Mouse (Mus musculus) kidney, postnatal 0 days (tissue): ENCODE results near the gene Dram1. TPM values are rescaled to one million over a fixed set of nuclear protein-coding genes. Genes with fewer than 3 reads are reported as not detected.

Source experiments
- ATAC-seq: fragments of 200-750 bp; cut with Nextera tagmentation; replicated peaks from 2 replicates; pipeline ENCODE4 v1.8.0; 2017; ENCODE audit warnings: low read depth, moderate number of reproducible peaks, moderate TSS enrichment, moderate library complexity; ENCODE audit not compliant: low FRiP score
- DNase-seq: peaks from one replicate; pipeline ENCODE4 v3.0.0-alpha.2; 2016; ENCODE audit warnings: low spot score
- H3K27ac ChIP-seq: fragments of 300-500 bp; sonication (generic); 2 replicates; pipeline ENCODE4 v1.5.1; 2014; ENCODE audit warnings: mild to moderate bottlenecking
- H3K27me3 ChIP-seq: fragments of 300-500 bp; sonication (generic); 2 replicates; pipeline ENCODE4 v1.6.1; 2014; ENCODE audit warnings: low read length, mixed read lengths; ENCODE audit not compliant: insufficient read depth
- H3K36me3 ChIP-seq: fragments of 300-500 bp; sonication (generic); 2 replicates; pipeline ENCODE4 v1.6.1; 2014; ENCODE audit warnings: low read length, mixed read lengths; ENCODE audit not compliant: insufficient read depth
- H3K4me1 ChIP-seq: fragments of 300-500 bp; sonication (generic); replicated peaks from 2 replicates; pipeline ENCODE4 v1.6.1; 2014; ENCODE audit warnings: antibody characterized with exemption, low read length, mixed read lengths; ENCODE audit not compliant: insufficient read depth
- H3K4me2 ChIP-seq: fragments of 300-500 bp; sonication (generic); 2 replicates; pipeline ENCODE4 v1.6.1; 2014; ENCODE audit warnings: mild to moderate bottlenecking, low read length, moderate library complexity, mixed read lengths
- H3K4me3 ChIP-seq: fragments of 300-500 bp; sonication (generic); replicated peaks from 2 replicates; pipeline ENCODE4 v1.5.1; 2014; ENCODE audit warnings: low read depth, low read length
- H3K9ac ChIP-seq: fragments of 300-500 bp; sonication (generic); 2 replicates; pipeline ENCODE4 v1.6.1; 2014; ENCODE audit warnings: low read depth, low read length
- H3K9me3 ChIP-seq: fragments of 300-500 bp; sonication (generic); replicated peaks from 2 replicates; pipeline ENCODE4 v1.6.1; 2016; ENCODE audit warnings: low read length, inconsistent platforms, mixed read lengths
- CTCF ChIP-seq: IDR thresholded peaks from 2 replicates; pipeline ENCODE4 v1.5.1; 2016; ENCODE audit warnings: antibody characterized with exemption, low read depth, mild to moderate bottlenecking, moderate library complexity
- WGBS: fragments of 180-500 bp; shearing (Covaris S2); extraction: QIAGEN DNeasy Blood & Tissue Kit; methylation state at CpG from one replicate; pipeline ENCODE4 v1.1.7; 2014; 5-methylcytosine and 5-hydroxymethylcytosine counted together
- polyA plus RNA-seq: library from polyadenylated mRNA; unstranded; fragments of >200 nt; fragmentation: Nextera tagmentation; extraction: Ambion mirVana; gene quantifications from 2 replicates; pipeline ENCODE4 v1.2.1, GENCODE M21; 2015

The Dram1 gene
- polyA plus RNA-seq, 1 experiment from 2014 or later = 5.9 TPM

DNA sequence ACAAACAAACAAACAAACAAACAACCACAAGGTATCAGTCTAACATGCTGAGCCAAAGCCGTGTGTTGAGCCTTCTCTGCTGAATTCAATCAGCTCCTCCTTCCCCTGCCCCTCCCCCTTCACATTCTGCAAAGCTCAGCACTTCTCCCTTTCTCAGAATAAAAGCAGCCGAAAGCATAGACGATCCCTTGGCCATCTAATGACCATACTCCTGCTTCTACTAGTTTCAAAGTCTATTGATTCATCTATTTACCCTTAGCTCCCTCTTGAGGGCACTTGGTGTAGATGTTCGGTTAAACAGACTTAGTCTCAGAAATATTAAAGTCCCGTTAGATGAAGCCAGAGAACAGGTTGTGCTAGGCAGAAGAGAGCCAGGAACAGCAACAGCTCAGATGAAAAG is 48.2 kb downstream of the Dram1 start:
- Histone ChIP-seq H3K4me3 (no peak overlapping the region), H3K9me3 (no peaks in the 10 kb centered on the region), H3K27ac (no peak overlapping the region), H3K36me3 (no peaks in the 10 kb centered on the region), H3K9ac (no peak overlapping the region), H3K27me3 (no peaks in the 10 kb centered on the region), H3K4me1 (no peaks in the 10 kb centered on the region), H3K4me2 (no peak overlapping the region)
- peak; percentile 64 for DNase-seq
- 25% methylated on average over 5 of the region's 5 CpGs for WGBS
- no peak for ATAC-seq
- peak; percentile 69 for TF ChIP-seq CTCF

DNA sequence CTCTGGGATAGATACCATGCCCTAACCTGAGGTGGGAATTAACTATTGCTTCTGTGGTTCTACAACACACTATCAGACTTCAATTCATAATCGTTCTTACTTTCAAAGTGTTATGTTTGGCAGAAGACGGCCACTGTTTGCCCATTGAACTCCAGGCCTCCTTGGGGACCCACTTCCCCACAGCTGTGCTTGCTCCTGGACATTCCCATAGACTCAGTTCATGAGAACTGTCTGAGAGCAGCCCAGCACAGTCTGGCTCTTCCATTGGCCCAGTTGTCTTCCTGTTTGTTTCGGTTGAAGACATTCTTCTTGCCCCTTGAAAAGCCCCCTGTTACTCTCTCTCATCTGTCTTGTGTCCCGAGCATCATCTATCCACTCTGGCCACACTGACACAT is 50.8 kb downstream of the Dram1 start:
- 57% methylated on average over 4 of the region's 4 CpGs for WGBS
- Histone ChIP-seq H3K9me3 (no peaks in the 10 kb centered on the region), H3K4me1 (no peaks in the 10 kb centered on the region), H3K27ac (no peak overlapping the region), H3K27me3 (no peaks in the 10 kb centered on the region), H3K36me3 (no peaks in the 10 kb centered on the region), H3K9ac (no peak overlapping the region), H3K4me2 (no peak overlapping the region), H3K4me3 (no peak overlapping the region)
- no peak for ATAC-seq
- TF ChIP-seq CTCF = no peak
- no peak for DNase-seq

DNA sequence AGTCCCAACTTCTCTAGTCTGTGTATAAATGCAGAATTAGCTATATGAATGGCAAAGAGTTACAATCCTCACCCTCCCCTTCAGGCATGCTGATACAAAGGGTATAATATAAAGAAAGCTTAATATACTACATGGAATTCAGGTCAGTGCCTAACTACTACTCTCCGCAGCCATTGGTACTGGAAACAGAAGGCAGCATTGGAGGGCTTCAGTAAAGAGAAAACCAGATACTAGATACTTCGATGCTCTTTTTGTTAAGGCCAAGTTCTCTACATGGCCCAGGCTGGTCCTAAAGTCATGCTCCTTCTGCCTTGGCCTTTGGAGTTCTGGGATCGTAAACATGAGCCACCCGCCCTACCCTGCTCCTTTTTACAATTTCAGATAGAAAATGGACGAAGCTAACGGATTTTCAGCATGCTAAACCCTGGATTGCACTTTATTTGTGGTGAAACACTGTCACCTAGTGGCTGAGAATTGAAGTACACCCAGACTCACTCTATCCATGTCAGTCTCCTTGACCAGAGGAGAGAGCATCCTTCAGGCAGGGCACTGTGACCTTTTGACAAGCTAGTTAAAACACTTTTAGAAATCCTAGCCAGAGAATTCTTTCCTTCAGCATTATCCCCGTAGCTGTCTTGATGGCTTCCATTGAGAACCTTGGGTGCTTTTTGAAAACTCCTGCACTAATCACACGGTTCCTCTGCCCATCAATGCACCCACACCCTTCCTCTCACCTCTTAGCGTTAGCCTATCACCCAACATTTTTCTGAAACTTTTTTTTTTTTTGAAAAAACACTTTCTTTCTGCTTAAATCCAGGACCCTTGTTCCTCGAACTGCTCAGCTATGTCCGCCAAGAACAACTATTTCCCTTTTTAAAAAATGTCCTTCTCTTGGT is 51.5 kb downstream of the Dram1 start:
- H3K4me1 ChIP-seq = no peaks in the 10 kb centered on the region
- no peak overlapping the region for H3K27ac ChIP-seq
- WGBS = 45% methylated on average over 11 of the region's 11 CpGs
- H3K9ac ChIP-seq = no peak overlapping the region
- TF ChIP-seq CTCF = peak; percentile 99
- H3K4me2 ChIP-seq = no peak overlapping the region
- H3K36me3 ChIP-seq = no peaks in the 10 kb centered on the region
- ATAC-seq (peak; percentile 69; the same call in 1 of the 2 replicates), DNase-seq (peak; percentile 84)
- no peaks in the 10 kb centered on the region for H3K9me3 ChIP-seq
- H3K4me3 ChIP-seq = no peak overlapping the region
- no peaks in the 10 kb centered on the region for H3K27me3 ChIP-seq

DNA sequence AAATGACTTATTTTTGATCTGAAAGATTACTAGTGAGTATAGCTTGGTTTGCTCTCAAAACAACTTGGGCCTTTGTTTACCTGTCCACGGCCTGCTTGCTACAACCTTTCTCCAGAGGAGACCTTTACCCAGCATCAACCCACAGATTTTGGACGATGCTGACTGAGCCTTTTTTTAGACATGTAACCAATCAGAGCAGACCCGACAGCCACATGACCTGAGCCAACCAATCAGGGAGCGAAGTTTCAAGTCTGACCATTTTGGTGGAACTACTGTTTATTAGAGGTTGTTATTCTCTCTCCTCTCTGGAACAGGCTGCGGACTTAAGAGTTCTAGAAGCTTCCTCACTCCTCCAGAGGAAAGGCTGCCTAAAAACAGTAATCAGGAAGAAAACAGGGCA is 57.1 kb downstream of the Dram1 start:
- H3K4me3 ChIP-seq = no peak overlapping the region
- H3K4me2 ChIP-seq = no peak overlapping the region
- TF ChIP-seq CTCF = no peak
- no peak overlapping the region for H3K27ac ChIP-seq
- H3K27me3 ChIP-seq = no peaks in the 10 kb centered on the region
- H3K9me3 ChIP-seq = no peaks in the 10 kb centered on the region
- ATAC-seq (no peak), DNase-seq (no peak)
- WGBS = 86% methylated on average over 5 of the region's 5 CpGs
- no peaks in the 10 kb centered on the region for H3K36me3 ChIP-seq
- no peaks in the 10 kb centered on the region for H3K4me1 ChIP-seq
- no peak overlapping the region for H3K9ac ChIP-seq

DNA sequence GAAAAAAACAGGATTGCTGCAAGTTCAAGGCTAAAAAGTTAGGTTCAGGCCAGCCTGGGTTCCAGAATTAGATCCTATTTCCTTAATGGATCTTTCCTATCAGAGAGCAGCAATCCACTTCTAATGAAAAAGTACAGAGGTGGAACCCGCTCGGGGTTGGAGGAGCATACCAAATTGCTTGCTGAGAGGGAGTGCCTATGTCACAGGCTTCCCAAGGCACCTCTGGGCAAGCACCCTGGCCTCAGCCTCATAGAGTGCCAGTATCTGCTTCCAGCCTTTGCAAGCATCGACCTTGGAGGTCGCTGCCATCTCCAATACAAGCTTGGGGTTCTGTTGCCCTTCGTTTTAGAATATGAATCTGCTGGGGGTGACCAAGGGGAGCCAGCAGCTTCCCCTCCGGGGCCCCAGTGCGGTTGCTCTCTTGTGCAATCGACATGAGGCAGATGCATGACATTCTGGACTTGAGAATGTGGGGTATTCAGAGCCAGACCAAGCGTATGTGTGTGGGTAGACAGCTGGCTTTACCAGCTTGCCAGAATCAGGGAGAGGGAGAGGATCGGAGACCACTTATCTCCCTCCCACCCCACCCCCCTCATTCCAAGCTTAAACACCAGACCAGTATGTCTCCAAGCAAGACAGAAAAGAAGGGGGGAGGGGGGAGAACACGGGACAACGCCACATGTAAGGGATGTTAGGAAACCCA is 58.0 kb downstream of the Dram1 start:
- no peak overlapping the region for H3K9ac ChIP-seq
- DNase-seq (no peak), ATAC-seq (no peak)
- H3K4me1 ChIP-seq = no peaks in the 10 kb centered on the region
- H3K27ac ChIP-seq = no peak overlapping the region
- H3K4me2 ChIP-seq = no peak overlapping the region
- no peaks in the 10 kb centered on the region for H3K36me3 ChIP-seq
- H3K27me3 ChIP-seq = no peaks in the 10 kb centered on the region
- TF ChIP-seq CTCF = no peak
- WGBS = 78% methylated on average over 12 of the region's 12 CpGs
- H3K4me3 ChIP-seq = no peak overlapping the region
- H3K9me3 ChIP-seq = no peaks in the 10 kb centered on the region

DNA sequence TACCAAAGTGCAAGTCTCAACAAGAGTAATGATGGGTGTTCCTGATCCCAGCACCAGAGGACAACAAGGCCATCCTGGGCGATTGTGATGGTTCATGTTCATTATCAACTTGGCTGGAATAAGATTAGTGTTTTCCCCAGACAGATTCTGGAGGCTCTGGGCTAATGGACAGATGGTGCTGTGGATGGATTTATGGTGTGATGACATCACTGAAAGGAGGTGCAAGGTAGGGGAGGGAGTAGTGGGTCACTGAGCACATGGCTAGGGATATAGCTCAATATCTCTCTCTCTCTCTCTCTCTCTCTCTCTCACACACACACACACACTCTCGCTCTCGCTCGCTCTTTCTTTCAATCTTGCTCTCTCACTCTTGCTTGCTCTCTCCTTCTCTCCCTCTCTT is 60.7 kb downstream of the Dram1 start:
- Histone ChIP-seq H3K36me3 (no peaks in the 10 kb centered on the region), H3K4me3 (no peak overlapping the region), H3K4me1 (no peaks in the 10 kb centered on the region), H3K27me3 (no peaks in the 10 kb centered on the region), H3K4me2 (no peak overlapping the region), H3K27ac (no peak overlapping the region), H3K9me3 (no peaks in the 10 kb centered on the region), H3K9ac (no peak overlapping the region)
- WGBS = 89% methylated on average over 4 of the region's 4 CpGs
- DNase-seq (no peak), ATAC-seq (no peak)
- no peak for TF ChIP-seq CTCF
